Mouse (Mus musculus): ENCODE measurements at regions not wholly inside any gene's neighbourhood (a gene's known extent, or its start where the extent isn't known, plus 50 kb on each side); places are given as distances from the start of the nearest gene placed in this dataset.
A peak's percentile ranks its signal among the peaks of the same experiment; 100 is the strongest.
"Not testable (repeated sequence)": the region's sequence is repeated elsewhere in the genome, so short reads cannot be mapped to it uniquely, and the experiment has no call there.

DNA sequence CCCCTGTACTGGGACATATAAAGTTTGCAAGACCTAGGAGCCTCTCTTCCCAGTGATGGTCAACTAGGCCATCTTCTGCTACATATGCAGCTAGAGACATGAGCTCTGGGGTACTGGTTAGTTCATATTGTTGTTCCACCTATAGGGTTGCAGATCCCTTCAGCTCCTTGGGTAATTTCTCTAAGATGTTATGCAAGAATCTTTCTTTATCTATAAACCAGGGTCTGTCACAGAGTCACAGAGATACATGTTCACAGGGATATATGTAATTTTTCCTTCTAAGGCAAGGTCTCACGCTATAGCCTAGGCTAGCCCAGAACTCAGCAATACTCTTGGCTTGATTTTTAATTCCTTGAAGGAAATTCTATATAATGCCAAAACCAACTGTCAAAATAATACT lies 56.9 kb downstream of the Zfp36l1 start:
- not testable (repeated sequence) for DNase-seq (ENCODE audit: low spot score)

DNA sequence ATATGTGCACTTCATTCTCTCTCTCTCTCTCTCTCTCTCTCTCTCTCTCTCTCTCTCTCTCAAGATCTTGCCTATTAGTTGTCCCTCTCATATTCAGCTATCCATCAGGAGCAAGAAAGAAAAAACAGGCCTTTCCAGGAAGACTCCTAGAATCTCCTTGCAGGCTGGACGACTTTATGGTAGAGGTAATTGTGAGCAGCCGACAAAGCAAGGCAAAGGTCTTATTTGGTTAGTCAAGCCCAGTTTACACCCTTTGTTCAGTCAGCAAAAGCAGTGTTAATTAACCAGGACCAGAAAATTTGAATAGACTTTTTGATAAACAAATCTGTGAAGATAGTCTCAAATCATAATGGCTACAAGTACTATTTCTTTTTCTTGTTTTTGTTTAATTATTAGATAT lies 57.4 kb downstream of the Zfp36l1 start:
- no peak for DNase-seq (ENCODE audit: low spot score)

DNA sequence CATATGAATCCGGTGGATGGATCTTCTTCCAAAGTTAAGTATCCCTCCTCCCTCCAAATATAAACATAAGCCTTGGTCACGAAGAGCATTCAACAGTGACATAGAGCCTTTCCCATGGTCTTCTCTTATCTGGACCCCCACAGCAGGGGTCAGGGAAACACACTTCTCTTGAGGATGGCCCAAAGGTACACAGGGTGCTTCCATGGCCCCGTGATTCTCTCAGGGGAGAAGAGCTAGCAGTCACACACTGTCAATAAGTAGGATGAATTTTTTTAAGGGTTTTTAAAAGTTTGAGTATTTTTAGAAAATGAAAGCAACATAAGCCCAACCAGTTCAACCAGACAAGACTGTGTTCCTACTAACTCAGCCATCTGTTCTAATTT lies 58.2 kb downstream of the Zfp36l1 start:
- no peak for DNase-seq (ENCODE audit: low spot score)

DNA sequence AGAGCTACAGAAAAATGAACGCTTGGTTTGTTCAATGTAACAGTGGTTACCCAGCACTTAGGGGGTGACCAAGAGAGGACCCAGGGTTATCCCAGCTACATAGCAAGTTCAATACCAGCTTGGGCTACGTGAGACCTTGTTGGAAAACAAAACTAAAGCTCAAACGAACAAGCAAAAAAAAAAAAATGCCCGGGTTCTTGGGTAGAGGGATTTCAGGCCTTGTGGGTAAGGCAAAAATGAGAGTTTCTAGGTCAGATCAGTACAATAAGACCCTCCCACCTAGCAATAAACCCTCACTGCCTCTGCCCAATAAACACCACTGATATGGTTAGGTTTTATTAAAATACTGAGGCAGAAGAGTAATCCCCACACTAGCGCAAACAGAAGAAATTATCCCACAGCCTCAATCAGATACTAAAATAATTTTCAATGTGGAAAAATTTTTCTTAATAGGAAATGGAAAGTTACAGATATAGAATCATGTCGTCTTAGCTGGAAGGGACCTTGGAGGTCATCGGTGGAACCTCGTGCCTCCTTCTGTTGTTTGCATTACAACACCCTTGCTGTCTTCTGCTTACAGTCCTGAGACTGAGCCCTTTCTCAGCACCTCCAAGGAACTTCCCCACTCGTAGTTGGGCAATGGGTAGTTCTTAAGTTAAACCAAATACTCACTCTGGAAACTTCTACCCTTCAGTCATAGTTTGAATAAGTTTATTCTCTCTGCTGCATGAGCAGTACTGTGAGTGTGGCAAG lies 58.7 kb downstream of the Zfp36l1 start:
- no peak for DNase-seq (ENCODE audit: low spot score)

DNA sequence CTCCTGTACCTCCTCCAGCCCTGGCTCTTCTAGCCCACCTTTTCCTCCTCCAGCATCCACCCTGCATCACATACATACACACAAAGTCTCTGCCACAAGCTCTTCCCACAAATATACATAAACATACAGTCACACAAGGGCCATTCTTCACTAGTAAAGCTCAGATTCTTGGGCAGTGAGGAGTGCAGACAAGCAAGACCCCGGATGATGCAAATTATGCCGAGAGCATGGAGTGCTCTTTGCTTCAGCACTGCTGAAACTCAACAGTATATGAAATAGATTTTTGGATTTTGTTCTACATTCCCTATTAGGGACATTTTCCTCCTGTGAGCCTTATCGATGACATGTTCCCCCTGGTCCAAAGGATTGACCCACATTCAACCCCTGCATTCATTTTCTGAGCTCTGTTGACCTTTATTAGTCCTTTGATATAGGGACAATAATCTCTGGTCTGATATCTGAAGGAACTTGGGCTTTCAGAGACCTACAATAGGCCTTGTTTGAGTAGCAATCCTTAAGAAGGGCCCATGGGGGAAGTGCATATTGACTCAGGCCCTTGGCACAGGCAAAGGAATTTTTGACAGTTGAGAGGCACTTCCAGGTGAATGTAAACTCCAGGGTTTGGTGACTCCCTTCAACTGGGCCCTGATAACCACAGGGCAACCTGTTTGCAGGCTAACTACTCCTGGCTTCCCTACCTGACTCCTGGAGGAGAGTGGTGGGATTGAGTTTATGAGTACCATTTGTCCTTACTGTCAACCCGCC lies 64.4 kb downstream of the Zfp36l1 start:
- DNase-seq (ENCODE audit: low spot score): no peak

DNA sequence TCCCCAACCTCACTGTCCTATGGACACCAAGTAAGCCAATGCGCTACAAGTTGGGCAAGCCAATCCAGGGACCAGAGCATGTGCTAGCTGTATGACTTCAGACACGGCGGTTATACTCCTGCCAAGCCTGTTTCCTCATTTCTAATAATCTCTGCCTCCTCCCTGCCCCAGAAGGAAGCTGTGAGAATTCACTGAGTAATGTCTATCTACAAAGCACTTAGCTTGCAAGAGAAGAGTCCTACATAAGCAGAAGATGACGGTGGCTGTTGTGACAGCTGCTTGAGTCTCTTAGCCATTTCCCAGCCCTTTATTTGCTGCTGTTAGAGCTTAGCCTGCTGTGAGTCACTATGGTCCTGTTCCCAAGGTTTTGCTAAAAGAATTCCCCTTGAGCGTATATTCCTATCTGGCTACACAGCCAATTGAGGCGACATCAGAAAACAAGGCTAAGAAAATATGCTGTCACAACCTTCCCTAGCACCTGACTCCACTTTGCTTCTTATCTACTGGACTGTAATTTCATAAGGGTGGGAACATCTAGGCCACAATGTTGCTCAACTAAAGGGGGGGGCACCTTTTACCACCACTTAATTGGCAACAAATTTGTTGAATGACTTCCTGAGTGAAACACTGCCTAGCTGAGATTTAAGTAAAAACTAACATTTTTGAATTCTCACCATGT lies 66.0 kb downstream of the Zfp36l1 start:
- DNase-seq (ENCODE audit: low spot score): no peak

DNA sequence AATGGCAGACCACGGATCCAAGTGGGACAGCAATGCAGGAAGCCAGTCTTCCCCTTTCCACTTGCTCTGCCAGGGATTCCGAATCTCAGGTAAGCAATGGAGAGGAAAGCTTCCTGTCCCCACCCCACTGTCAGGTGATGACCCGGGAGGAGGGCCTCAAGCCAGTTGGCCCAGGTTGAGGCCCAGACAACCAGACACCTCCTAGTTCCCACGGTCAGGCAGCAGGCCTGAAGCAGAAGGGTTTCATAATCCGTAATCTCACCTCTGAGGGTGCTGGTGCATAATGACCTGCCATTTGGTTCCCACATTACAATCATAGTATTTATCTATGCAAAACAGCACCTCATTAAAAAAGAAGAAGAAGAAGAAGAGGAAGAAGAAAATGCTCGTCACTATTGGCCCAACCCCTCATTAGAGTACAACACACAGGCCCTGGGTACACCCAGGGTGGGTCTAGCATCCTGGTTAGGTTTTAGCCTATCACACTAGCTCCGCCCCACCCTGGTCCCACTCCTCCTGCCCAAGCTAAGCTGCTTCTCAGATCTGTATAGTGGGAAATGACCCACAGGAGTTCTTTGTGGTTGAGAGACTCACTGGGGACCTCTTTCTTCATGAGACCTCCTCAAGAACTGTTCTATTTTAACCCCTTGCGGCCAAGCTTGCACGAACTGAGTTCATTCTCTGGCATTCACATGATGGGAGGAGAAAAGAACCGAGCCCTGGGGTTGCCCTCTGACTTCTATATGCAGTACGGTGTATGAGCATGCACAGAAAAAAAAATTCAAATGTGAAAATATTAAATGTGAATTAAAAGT lies 71.1 kb downstream of the Zfp36l1 start:
- DNase-seq (ENCODE audit: low spot score): no peak

DNA sequence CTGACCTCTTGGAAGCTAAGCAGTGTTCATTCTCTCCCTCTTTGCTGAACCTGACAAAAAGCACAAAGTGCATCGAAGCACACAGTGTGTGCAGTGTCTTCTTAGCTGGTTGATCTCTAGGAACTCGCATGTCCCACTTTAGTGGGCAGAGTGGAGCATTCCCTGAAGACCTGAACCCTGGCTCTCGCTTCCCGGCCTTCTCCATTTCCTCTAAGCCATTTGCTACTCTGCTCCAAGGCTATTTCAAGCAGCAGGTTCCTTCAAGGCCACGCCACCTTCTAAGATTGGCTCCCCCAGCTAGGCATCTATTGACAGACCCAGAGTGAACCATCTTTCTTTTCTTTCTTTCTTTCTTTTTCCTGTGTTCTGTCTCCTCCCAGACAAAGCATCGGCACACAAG lies 71.8 kb downstream of the Zfp36l1 start:
- no peak for DNase-seq (ENCODE audit: low spot score)

DNA sequence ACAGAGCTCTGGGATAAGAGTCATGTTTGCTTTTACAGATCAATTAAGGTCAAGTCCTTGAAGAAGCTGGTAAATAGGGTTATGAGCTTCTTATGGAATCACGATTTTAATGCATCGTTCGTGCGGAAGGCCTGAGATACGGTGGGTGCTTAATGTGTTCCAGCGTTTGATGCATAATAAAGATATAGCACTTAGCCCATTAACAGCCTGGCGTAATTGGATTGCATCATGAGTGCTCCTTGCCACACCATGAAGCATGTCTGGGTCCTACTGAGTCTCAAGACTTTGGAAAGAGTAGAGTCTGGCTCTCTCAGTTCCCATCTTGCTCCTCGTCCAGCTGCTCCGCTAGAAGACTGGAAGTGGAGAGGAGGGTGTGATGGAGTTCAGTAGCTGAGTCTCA lies 72.6 kb downstream of the Zfp36l1 start:
- DNase-seq (ENCODE audit: low spot score): no peak

DNA sequence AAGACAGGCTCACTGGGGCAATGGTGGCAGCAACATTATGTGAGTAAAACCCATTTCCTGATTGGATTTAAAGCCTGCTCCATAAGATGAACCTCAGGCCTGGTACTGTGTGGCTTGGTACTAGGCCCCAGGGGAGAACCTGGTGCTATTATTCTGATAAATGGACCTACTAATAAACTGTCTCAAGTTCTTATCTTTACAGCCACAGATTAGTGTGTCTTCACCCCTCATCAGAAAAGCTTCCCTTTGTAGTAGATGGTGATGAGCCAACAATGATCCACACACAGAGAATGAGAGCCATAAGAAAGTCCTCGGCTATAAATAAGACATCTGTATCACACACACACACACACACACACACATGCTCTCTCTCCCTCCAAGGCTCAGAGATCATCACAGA lies 73.7 kb downstream of the Zfp36l1 start:
- no peak for DNase-seq (ENCODE audit: low spot score)

DNA sequence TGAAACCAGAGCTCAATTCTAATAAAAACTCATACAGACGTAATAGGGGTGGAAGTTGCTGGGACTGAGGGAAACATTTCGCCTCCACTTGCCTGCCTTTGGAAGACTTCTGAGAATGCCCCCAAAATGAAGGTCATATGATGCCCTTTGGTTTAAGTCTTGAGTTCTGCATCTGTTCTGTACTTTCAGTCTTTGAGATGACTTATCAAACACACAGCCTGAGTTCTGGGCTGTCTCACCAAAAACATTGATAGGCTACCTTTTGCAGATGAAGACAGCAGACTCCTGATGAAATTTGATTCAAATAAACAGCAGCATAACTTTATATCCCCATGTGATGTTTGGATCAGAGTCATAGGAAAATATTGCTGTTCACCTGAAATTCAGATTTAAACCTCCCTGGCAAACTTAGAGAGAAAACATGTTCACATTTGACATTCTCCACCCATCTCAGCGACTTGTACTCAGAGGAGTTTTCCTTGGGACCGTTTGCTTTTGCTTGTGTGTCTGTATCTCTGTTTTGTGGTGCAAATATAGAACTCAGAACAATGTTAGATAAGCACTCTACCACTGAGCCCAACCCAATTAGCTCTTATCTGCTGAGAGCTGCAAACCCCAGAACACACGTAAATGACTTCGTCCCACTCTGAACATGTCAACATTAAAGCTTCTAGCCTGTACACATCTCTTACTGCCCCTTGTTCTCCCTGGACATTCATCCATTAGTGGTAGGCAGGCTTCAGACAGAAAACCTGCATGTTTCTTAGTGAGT lies 77.1 kb downstream of the Zfp36l1 start:
- DNase-seq (ENCODE audit: low spot score): no peak

DNA sequence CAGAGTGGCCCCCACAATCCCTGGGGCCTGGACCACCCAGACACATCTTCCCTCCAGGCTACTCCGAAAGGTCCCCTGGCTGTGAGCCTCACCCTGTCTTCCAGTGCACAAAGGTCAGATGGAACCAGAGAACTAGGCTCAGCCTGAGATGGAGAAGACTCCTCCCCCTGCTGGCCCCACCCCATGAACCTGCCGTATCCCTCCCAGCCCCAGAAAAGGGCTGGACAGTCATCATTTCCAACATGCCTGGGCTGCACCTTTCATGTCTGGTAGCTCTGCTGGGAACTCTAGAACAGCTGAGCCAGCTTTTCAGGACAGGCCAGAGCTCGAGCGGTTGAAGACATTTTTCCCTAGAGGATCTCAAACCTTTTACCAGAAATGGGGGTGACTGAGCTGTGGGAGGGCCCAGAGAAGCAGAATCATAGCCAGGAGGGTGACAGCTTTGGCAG lies 77.8 kb downstream of the Zfp36l1 start:
- peak; percentile 21 for DNase-seq (ENCODE audit: low spot score)

DNA sequence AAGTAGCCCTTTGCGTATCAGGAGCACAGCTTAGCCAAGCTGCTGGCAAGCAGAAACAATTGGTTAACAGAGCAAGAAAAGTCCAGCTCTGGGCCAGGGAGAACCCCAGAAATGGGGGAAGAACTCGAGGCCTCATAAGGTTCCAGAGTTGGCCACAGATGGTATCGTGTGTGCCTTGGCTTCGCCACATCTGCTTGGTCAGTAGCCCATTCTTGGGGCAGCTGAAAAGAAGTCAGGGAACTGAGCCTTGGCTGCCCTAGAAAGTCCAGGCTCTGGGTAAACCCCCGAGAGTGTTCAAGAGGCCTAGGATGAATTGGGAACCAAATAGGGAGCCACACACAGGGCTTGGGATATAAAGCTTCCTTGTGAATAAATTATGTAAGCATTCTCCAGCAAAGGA lies 78.7 kb downstream of the Zfp36l1 start:
- DNase-seq (ENCODE audit: low spot score): no peak

DNA sequence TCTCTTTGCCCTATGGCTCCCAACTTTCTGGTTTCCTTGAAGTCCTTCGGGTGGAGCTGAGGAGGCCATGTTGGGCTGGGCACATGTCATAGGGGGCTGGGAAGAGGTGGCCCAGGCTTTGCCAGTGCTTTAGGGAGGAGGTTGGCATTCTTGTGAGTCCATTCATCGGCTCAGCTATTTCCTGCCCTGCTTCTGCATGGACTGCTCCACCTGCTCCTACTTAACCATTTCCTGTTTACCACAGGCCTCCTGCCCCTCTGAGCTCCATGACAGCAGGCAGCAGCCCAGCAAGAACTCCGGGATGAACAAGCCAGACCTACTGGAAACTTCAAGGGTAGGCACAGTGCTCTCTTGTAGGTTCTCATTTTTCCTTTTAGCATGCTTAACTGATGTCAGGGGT lies 80.3 kb downstream of the Zfp36l1 start:
- no peak for DNase-seq (ENCODE audit: low spot score)

DNA sequence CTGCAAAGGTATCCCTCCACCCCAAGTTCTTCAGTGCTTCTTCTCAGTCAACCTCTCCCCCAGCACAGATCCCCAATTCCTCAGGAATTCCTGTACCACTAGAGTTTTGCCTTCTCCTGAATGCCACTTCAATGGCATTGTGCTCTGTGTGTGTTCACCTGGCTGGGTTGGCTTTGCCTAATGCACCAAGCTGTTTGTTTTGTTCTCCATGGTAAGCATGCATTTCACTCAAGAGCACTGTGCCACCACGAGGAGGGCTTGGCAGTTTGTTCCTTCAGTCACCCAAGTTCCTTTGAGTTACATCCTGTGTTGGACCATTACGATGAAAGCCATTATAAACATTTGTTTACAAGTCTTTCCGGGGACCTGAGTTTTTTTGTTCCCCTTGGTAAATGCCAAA lies 84.5 kb downstream of the Zfp36l1 start:
- DNase-seq (ENCODE audit: low spot score): no peak

DNA sequence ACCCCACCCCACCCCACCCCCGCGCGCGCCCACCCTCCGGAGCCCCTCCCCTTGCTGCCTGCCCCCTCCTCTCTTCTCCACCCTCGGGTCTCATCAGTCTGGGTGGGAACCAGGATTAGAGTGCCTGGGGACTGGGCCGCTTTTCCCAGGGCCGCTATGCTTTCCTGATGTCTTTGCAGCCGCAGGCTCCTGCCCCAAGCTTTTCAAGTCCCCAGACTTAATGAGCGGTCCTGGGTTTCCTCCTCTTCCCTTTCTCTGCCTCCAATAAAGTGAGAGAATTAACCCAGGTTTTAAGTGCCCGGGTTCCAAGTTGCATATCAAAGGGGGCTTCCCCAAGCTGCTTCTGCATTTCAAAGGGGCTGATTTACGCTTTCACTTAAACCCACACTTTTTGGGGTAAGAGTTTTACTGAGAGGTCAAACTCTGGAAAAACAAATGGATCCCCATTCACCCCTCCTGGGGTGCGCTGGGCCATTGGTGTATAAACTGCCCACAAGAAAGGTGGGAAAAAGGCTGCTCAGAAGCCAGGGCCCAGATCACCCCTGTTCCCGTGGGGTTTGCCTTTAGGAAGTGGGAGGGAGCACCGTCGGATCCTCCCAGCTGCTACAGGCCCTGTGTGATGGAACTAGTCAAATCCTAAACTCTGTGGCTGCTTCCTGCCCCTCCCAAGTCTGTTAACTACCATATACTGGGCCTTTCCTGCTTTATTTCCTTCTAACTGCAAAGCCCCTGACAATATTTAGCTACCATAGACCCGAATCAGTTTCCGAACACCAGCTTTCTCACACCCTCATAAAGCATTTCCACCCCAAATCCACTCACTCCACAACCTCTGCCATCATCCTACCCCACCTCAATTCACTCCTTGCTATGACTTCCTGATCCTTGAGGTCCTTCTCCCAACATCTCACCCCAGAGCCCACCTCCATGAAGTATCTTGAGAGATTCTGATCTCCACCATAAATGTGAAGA lies 89.4 kb downstream of the Zfp36l1 start:
- DNase-seq (ENCODE audit: low spot score): no peak

DNA sequence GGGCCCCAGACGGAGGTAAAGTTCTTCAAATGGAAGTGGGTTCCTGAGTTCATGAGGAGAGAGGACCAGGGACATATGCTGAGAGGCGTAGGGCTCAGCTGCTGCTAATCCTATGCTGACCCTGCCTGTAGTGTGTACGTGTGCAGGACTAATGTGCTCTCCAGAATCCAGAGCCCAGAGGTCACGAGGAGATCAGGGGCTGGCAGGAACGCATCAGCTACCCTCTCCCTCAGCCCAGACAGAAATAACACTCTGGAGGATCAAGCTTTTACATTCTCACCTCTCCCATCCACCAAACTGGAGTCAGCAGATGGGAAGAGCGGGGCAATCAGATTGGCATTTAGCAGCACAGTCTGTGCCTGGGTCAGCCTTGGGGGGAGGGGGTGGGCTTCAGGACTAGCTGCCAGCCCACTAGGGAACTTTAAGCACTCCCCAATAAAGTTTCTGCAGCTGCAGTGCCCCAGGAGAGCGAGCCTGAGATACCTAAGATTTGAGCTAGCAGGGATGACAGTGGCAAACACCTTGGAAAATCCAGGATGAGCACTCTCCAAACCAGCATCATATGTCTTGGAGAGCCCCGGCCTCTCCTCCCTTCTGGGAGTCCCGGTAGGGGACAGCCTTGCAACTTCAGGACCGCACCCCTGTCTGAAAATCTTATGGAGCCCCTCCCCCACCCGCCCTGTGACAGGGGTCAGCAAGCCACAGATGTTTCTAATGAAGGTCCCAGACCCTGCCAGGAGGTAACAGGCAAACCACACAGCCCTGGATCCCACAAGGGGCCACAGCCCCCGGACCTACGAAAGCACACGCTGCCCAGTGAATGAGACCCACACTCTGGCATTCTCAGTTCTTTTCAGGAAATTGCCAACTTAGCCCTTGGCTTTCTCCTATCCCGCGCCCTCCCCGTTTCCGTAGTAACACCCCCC lies 90.4 kb downstream of the Zfp36l1 start:
- DNase-seq (ENCODE audit: low spot score): no peak

DNA sequence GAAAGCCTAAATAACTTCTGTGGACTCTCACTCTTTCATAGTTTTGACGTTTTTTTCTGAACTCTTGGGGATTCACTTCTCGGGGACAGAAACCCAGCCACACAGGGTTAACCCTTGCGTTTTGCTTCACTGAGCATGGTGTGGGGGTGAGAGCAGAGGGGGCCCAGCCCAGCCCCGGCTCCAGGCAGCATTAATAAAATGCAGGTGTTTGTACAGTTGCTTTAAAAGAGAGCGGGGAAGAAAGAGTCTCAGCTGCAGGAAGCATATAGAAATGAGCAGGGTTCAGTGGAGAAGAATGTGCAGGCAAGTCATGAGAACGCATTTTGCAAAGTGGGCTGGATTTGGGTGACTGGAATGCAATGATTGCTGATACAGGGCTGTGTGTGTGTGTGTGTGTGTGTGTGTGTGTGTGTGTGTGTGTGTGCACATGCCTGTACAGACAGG lies 91.8 kb downstream of the Zfp36l1 start:
- DNase-seq (ENCODE audit: low spot score): no peak

DNA sequence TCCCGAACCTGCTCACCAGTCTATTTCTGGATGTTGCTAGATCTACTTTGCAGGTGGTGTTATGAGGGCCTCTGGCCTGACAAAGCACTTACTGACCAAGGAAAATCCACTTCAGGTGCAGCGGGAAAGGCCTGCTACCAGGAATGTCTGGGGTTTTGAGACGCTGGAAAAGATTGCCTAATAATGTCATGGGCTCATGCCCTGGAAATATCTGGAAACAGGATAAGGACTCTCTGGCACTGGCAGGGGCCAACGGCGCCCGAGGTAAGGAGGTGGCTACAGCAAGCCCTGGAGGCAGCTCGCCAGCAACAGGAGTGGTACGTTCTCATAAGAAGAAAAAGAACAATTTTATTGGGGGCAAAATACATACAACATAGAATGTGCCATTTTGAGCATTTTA lies 94.7 kb downstream of the Zfp36l1 start:
- DNase-seq (ENCODE audit: low spot score): no peak
